Mouse (Mus musculus) ovary, postnatal 14 days (tissue): ENCODE results near the gene Zfp367.

Source experiments
- DNase-seq: peaks from one replicate; pipeline ENCODE4 v3.0.0; 2022; ENCODE audit warnings: low spot score

Zfp367 gene

GRCm38 (mm10) chr13:64154651-64155050 is 1.6 kb upstream of the Zfp367 start:
- DNase-seq, result no peak

- DNase-seq, result peak; percentile 17
Measured at GRCm38 (mm10) chr13:64153751-64154267, 807 bp upstream of the Zfp367 start.

GRCm38 (mm10) chr13:64152671-64153082 is 325 bp downstream of the Zfp367 start:
- no peak for DNase-seq

GRCm38 (mm10) chr13:64152241-64152669 is 747 bp downstream of the Zfp367 start:
- peak; percentile 76 for DNase-seq

- no peak for DNase-seq
Measured at GRCm38 (mm10) chr13:64150121-64150520, 2.9 kb downstream of the Zfp367 start.

- DNase-seq, result peak; percentile 32
Measured at GRCm38 (mm10) chr13:64129616-64130375, 23.2 kb downstream of the Zfp367 start.

GRCm38 (mm10) chr13:64128858-64129615 is 24.0 kb downstream of the Zfp367 start, which contains the start of gene Slc35d2:
Gene Slc35d2, minus strand, starts transcription at chr13:64129368.
- DNase-seq, result peak; percentile 45

GRCm38 (mm10) chr13:64126316-64126715 is 26.7 kb downstream of the Zfp367 start:
- DNase-seq, result no peak

- no peak for DNase-seq
Measured at GRCm38 (mm10) chr13:64124886-64125285, 28.1 kb downstream of the Zfp367 start.

GRCm38 (mm10) chr13:64123491-64124188 is 29.4 kb downstream of the Zfp367 start:
- DNase-seq, result no peak

- DNase-seq, result no peak
Measured at GRCm38 (mm10) chr13:64120760-64121159, 32.2 kb downstream of the Zfp367 start.

- DNase-seq, result no peak
Measured at GRCm38 (mm10) chr13:64117442-64117841, 35.6 kb downstream of the Zfp367 start.

- DNase-seq, result no peak
Measured at GRCm38 (mm10) chr13:64110421-64110820, 42.6 kb downstream of the Zfp367 start.

- no peak for DNase-seq
Measured at GRCm38 (mm10) chr13:64108381-64108850, 44.6 kb downstream of the Zfp367 start.

GRCm38 (mm10) chr13:64107535-64107934 is 45.5 kb downstream of the Zfp367 start:
- DNase-seq, result no peak

GRCm38 (mm10) chr13:64107105-64107504 is 45.9 kb downstream of the Zfp367 start:
- DNase-seq, result no peak

- no peak for DNase-seq
Measured at GRCm38 (mm10) chr13:64105690-64106089, 47.3 kb downstream of the Zfp367 start.

- peak; percentile 36 for DNase-seq
Measured at GRCm38 (mm10) chr13:64100186-64100585, 52.8 kb downstream of the Zfp367 start.

GRCm38 (mm10) chr13:64098992-64099391 is 54.0 kb downstream of the Zfp367 start:
- DNase-seq, result no peak

GRCm38 (mm10) chr13:64093341-64093740 is 59.7 kb downstream of the Zfp367 start:
- DNase-seq, result peak; percentile 80

GRCm38 (mm10) chr13:64092752-64093151 is 60.2 kb downstream of the Zfp367 start:
- no peak for DNase-seq

- no peak for DNase-seq
Measured at GRCm38 (mm10) chr13:64092141-64092540, 60.9 kb downstream of the Zfp367 start.
